Mouse (Mus musculus): ENCODE measurements around the gene Nhlrc3.

Nhlrc3 gene

GRCm38 (mm10) chr3:53463046-53463764 is at the start of gene Nhlrc3, which contains the start of gene Proser1:
Gene Nhlrc3 (minus strand): TSS chr3:53463332.
Gene Proser1 (plus strand): TSS chr3:53463666.
- in situ Hi-C loops (cut with MboI, MseI), result loop anchor here (10.0 to 25.0 kb wide), 2 partner anchors 402 to 601 kb away; partner anchors contain the start of gene Ufm1

DNA sequence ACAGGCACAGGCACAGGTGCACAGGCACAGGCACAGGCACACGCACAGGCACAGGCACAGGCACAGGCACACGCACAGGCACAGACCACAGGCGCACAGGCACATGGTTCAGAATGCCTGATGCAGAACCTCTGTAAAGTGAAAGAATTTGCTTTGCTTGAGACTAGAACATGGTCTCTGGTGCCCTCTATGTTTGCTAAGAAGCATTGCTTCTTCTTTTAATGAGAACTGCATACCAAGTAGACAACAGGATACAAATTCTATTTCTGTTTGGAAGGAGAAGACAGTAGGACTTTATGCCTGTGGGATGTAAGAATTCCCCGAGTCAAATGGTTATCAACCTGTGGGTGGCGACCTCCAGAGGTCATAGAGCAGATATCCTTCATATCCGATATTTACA is 39.3 kb upstream of the Nhlrc3 start:
- in situ Hi-C loops (cut with MboI, MseI), result no loop called here

DNA sequence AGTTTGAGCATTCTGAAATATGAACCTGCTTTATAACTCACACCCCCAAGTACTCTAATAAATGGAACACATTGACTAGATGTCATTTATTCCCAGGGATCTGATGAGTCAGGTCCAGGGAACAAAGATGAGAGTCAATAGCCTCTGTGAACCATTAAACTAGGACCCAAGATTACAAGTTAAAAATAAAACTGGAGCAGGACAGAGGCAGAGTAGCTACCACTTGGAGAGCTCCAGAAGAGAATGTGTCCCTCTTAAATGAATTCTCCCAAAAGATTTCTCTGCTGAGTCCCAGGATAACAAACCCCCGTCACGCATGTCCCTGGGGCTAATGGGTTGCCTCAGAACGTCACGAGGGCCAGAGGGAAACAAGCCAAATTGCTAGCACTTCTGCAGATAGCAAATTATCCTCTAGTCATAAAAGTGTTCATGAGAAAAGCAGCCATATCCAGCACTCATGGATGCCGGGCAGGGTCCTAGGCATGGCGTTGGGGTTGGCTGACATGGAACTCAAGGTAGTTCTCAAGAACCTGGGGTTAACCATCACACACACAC is 35.3 kb upstream of the Nhlrc3 start:
- in situ Hi-C loops (cut with MboI, MseI), result no loop called here

- in situ Hi-C loops (cut with MboI, MseI), result loop anchor here (10.0 kb wide), 1 partner anchor 1216 kb away; no protein-coding TSS in a partner anchor
These were observed 25.2 kb upstream of the Nhlrc3 start, which contains the start of gene Stoml3 for GRCm38 (mm10) chr3:53488353-53488752. Gene Stoml3 (plus strand): TSS chr3:53488653.

DNA sequence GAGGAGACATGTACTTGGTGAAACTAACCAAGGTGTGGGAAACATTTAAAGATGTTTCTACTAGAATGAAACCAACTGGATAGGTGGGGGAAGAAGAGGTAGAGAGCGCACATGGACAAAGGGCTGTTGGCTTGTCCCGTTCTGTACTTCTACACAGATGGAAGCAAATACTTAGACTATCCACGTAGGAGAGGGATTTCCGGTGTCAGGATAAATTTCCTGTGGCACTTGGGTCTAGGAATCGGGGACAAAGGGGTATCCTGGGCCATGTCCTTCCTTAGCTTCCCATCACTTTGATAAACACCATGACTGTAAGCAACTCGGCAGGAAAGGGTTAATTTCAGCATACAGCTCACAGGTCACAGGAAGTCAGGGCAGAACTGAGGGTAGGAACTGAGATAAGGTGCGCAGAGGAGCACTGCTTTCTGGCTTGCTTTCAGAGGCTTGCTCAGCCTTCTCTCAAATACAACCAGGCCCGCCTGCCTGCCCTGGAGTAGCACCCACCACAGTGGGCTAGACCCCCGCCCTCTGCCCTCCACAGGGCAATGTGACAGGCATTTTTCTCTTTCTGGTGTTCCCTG is 24.0 kb upstream of the Nhlrc3 start:
- in situ Hi-C loops (cut with MboI, MseI), result loop anchor here (10.0 kb wide), 1 partner anchor 1218 kb away; no protein-coding TSS in a partner anchor

DNA sequence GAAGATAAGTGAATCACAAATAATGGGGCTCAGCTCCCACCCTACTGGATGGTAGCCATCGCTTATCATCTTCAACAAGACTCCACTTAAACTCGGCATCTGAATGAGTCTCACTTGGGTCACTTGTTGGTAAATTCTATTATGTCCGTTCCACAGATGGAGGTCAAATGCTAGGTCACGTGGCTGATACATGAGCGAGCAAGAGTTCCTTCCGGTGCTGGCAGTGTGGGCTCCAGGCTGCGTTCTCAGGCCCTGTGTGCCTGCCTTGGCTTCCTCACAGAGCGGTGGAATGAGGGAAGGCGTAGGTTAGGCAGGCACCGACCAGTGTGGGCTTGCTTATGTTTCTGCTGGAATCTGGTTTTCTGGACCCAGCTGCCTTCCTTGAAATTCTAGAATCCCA is 23.4 kb upstream of the Nhlrc3 start:
- in situ Hi-C loops (cut with MboI, MseI), result loop anchor here (10.0 kb wide), 1 partner anchor 1218 kb away; no protein-coding TSS in a partner anchor

- in situ Hi-C loops (cut with MboI, MseI), result loop anchor here (10.0 kb wide), 1 partner anchor 1221 kb away; no protein-coding TSS in a partner anchor
These were observed 20.4 kb upstream of the Nhlrc3 start for GRCm38 (mm10) chr3:53483414-53484059.

- in situ Hi-C loops (cut with MboI, MseI), result no loop called here
These were observed 15.4 kb upstream of the Nhlrc3 start for GRCm38 (mm10) chr3:53478419-53479046.

DNA sequence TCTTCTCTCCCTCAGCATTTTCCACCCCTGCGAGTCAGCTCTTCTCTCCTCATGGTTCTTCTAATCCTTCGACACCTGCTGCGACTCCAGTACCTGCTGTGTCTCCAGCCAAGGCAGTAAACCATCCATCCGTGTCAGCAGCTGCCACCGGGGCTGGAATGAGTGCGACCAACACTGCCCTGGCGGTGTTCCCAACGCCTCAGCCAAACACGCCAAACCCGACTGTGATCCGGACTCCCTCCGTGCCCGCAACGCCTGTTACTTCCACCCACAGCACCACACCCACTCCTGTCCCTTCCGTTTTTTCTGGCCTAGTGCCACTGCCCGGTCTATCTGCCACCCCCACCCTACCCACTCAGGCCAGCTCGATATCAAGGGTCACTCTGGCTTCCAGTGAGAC is 14.3 kb upstream of the Nhlrc3 start:
- in situ Hi-C loops (cut with MboI, MseI), result no loop called here

DNA sequence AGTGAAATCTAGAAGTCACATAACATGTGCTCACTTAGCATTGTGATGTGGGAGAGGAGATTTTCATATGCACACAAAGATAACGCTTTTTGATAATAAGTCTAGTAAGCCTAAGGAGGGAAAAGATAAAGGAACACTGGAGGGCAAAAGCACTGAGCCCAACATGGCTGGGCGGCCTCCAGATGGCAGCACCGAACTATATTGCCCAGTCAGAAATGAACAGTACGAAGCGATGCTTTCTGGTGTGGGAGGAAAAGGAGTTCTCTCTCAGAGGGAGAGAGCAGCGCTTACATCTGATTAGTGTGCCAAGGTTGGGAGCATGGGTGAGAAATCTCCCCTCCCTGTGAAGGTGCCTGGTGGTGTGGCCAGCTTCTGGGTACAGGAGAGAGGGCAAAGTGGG is 12.8 kb upstream of the Nhlrc3 start:
- in situ Hi-C loops (cut with MboI, MseI), result no loop called here

DNA sequence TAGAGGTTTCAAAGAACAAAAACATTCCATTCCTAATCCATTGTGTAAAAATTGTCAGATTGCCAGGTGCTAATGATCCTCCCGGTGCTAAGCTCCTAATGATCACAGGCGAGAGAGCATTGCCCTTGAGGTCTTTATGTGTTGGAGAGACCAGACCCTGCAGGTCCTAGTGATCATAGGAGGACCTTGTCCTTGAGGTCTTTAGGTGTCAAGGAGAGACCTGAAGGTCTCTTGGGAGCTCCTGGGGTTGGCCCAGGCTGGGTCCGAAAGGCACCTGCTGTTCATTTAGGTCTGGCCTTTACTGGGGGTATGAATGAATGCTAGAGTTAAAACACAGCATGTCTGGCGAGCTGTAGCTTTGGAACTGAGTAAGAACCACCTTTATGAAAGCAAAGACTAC is 11.0 kb upstream of the Nhlrc3 start:
- in situ Hi-C loops (cut with MboI, MseI), result loop anchor here (25.0 kb wide), 1 partner anchor 612 kb away; no protein-coding TSS in a partner anchor

DNA sequence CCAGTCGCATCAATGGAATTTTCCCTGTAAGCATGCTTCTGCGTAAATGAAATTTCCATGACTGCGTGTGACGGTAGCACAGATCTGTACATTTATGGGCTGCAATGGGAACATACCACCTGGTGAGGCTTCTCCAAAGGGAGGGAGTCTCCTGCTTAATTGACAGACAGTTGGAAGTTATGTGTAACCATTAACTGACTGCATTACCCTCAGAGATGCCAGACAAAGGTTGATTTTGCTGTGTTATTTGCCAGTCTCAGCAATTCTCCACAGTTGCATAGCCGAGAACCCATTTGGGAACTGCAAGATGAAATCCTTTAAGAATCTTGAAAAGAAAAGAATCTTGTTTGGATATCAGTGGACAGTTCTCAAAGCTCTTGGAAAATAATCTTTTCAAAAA is 8.9 kb upstream of the Nhlrc3 start:
- in situ Hi-C loops (cut with MboI, MseI), result loop anchor here (25.0 kb wide), 1 partner anchor 610 kb away; no protein-coding TSS in a partner anchor

- in situ Hi-C loops (cut with MboI, MseI), result loop anchor here (10.0 to 25.0 kb wide), 2 partner anchors 395 to 607 kb away; partner anchors contain the start of gene Ufm1
These were observed 6.5 kb upstream of the Nhlrc3 start for GRCm38 (mm10) chr3:53469650-53470049.

GRCm38 (mm10) chr3:53467356-53467755 is 4.2 kb upstream of the Nhlrc3 start:
- in situ Hi-C loops (cut with MboI, MseI), result loop anchor here (10.0 to 25.0 kb wide), 2 partner anchors 397 to 605 kb away; partner anchors contain the start of gene Ufm1

DNA sequence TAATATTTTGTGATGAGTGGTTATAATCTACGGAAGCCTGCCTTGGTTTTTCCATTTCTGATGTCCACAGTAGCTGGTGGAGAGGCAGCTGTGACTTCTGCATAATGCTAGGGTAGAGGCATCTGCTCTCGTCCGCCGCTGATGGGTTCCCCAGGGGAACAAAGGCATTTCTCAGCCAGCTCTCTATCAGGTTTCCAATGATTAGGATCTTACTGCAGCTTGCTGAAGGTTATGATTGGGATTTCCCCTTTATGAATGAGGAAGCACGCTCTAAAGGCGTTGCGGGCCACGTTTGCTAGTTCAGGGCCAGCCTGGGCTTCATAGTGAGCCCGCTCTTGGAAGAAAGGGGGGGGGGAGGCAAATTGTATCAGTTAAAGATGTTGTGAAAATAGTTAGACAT is 3.3 kb upstream of the Nhlrc3 start:
- in situ Hi-C loops (cut with MboI, MseI), result loop anchor here (10.0 to 25.0 kb wide), 2 partner anchors 398 to 604 kb away; partner anchors contain the start of gene Ufm1

GRCm38 (mm10) chr3:53465330-53465729 is 2.2 kb upstream of the Nhlrc3 start:
- in situ Hi-C loops (cut with MboI, MseI), result loop anchor here (10.0 to 25.0 kb wide), 2 partner anchors 399 to 603 kb away; partner anchors contain the start of gene Ufm1

- in situ Hi-C loops (cut with MboI, MseI), result loop anchor here (10.0 to 25.0 kb wide), 2 partner anchors 401 to 602 kb away; partner anchors contain the start of gene Ufm1
These were observed 1.1 kb upstream of the Nhlrc3 start for GRCm38 (mm10) chr3:53464146-53464698.

DNA sequence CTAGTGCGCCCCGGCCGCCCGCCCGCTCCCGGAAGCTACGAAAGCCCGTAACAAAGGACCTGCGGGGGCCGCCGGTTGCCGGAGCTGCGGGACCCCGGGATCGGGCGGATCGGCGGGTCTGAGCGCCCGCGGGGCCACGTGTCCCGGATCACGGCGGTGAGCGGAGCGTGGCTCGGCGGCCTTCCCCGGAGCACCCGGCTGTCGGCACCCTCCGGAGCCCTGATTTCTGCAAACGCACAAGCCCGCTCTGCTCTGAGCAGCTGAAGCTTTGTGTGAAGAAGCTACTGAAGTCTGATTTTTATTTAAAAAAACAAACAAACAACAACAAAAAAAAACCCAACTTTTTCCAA is 608 bp upstream of the Nhlrc3 start:
- in situ Hi-C loops (cut with MboI, MseI), result loop anchor here (10.0 to 25.0 kb wide), 2 partner anchors 401 to 601 kb away; partner anchors contain the start of gene Ufm1

GRCm38 (mm10) chr3:53462701-53463045 is 459 bp downstream of the Nhlrc3 start:
- in situ Hi-C loops (cut with MboI, MseI), result loop anchor here (10.0 to 25.0 kb wide), 2 partner anchors 402 to 600 kb away; partner anchors contain the start of gene Ufm1

DNA sequence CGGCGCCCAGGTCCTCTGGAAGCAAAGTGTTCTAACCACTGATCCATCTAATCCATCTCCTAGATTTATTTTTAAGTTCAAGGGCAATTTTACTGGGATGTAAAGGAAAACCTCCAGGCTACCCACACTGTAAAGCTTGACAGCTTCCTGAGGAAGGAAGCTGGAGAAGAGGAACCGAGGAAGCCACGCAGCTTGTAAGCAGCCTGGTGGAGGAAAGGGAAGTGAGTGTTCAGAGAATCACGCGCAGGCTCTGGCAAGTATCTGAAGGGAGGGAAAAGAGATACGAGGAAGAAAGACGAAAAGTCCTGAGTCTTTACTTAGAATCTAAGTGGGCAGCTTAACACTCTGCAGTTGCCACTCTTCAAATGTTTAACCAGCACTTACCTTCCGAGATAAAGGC is 3.0 kb downstream of the Nhlrc3 start:
- in situ Hi-C loops (cut with MboI, MseI), result loop anchor here (10.0 to 25.0 kb wide), 2 partner anchors 405 to 598 kb away; partner anchors contain the start of gene Ufm1
